Mouse (Mus musculus) cerebellum, postnatal 10 days (tissue): ENCODE results near the gene Atf6b.

Source experiments
- DNase-seq, 2 experiments: peaks; one replicate each; pipeline ENCODE4 v3.0.0; 2021; ENCODE audit warnings: mixed read lengths in 2 of 2

The Atf6b gene

GRCm38 (mm10) chr17:34646906-34647787, at the start of gene Atf6b:
Gene Atf6b, plus strand, starts transcription at chr17:34647146.
- DNase-seq = peak; percentile 95 to 97

- peak in 1 of 2 experiments; percentile 8 for DNase-seq
Measured at GRCm38 (mm10) chr17:34597566-34598095, 49.3 kb upstream of the Atf6b start, which contains the start of gene Ager. Gene Ager, plus strand, starts transcription at chr17:34597862.

GRCm38 (mm10) chr17:34599891-34600290, 47.1 kb upstream of the Atf6b start:
- peak in 1 of 2 experiments; percentile 25 for DNase-seq

- peak in 1 of 2 experiments; percentile 18 for DNase-seq
Measured at GRCm38 (mm10) chr17:34601796-34602195, 45.1 kb upstream of the Atf6b start.

- DNase-seq = peak; percentile 99 to 100
Measured at GRCm38 (mm10) chr17:34603375-34604060, 43.4 kb upstream of the Atf6b start, which contains the start of gene Rnf5. Gene Rnf5, minus strand, starts transcription at chr17:34603690.

GRCm38 (mm10) chr17:34604061-34604508, 42.9 kb upstream of the Atf6b start, which contains the start of gene Agpat1:
Gene Agpat1, plus strand, starts transcription at chr17:34604262.
- peak; percentile 100 for DNase-seq

- DNase-seq = no peak
Measured at GRCm38 (mm10) chr17:34604511-34605237, 42.3 kb upstream of the Atf6b start.

- DNase-seq = peak; percentile 99
Measured at GRCm38 (mm10) chr17:34605609-34606008, 41.3 kb upstream of the Atf6b start.

- no peak for DNase-seq
Measured at GRCm38 (mm10) chr17:34606186-34607039, 40.5 kb upstream of the Atf6b start.

- DNase-seq = peak; percentile 60 to 65
Measured at GRCm38 (mm10) chr17:34607997-34608396, 38.9 kb upstream of the Atf6b start.

GRCm38 (mm10) chr17:34611050-34611449, 35.9 kb upstream of the Atf6b start:
- DNase-seq = peak; percentile 52 to 57

- DNase-seq = no peak
Measured at GRCm38 (mm10) chr17:34613054-34613645, 33.8 kb upstream of the Atf6b start.

- DNase-seq = no peak
Measured at GRCm38 (mm10) chr17:34613830-34614229, 33.1 kb upstream of the Atf6b start.

- no peak for DNase-seq
Measured at GRCm38 (mm10) chr17:34615871-34616270, 31.1 kb upstream of the Atf6b start, which contains the start of gene Egfl8. Gene Egfl8, minus strand, starts transcription at chr17:34615971.

GRCm38 (mm10) chr17:34618999-34619398, 27.9 kb upstream of the Atf6b start:
- DNase-seq = peak; percentile 79 to 81

GRCm38 (mm10) chr17:34621006-34621405, 25.9 kb upstream of the Atf6b start:
- no peak for DNase-seq

- no peak for DNase-seq
Measured at GRCm38 (mm10) chr17:34623161-34623560, 23.8 kb upstream of the Atf6b start.

- no peak for DNase-seq
Measured at GRCm38 (mm10) chr17:34624981-34625380, 22.0 kb upstream of the Atf6b start.

- no peak for DNase-seq
Measured at GRCm38 (mm10) chr17:34626062-34626772, 20.7 kb upstream of the Atf6b start.

GRCm38 (mm10) chr17:34626773-34627092, 20.2 kb upstream of the Atf6b start:
- DNase-seq = peak; percentile 73 to 79
